Mouse (Mus musculus) hindbrain, embryonic 11.5 days (tissue): ENCODE measurements at regions not wholly inside any gene's neighbourhood (a gene's known extent, or its start where the extent isn't known, plus 50 kb on each side); places are given as distances from the start of the nearest gene placed in this dataset.
A peak's percentile ranks its signal among the peaks of the same experiment; 100 is the strongest.

Experiments used
- ATAC-seq: fragments of 200-750 bp; cut with Nextera tagmentation; 2 replicates; pipeline ENCODE4 v1.8.0; 2017; ENCODE audit warnings: mild to moderate bottlenecking, moderate TSS enrichment, moderate library complexity; ENCODE audit not compliant: low FRiP score
- DNase-seq: peaks from one replicate; pipeline ENCODE4 v3.0.0-alpha.2; 2015; ENCODE audit warnings: low spot score
- H3K27ac ChIP-seq: fragments of 300-500 bp; sonication (generic); 2 replicates; pipeline ENCODE4 v1.5.1; 2014; ENCODE audit warnings: mild to moderate bottlenecking, low read depth, low read length
- H3K27me3 ChIP-seq: fragments of 300-500 bp; sonication (generic); 2 replicates; pipeline ENCODE4 v1.6.1; 2014; ENCODE audit warnings: mild to moderate bottlenecking, low read length, moderate library complexity, mixed read lengths; ENCODE audit not compliant: control insufficient read depth, insufficient read depth
- H3K36me3 ChIP-seq: fragments of 300-500 bp; sonication (generic); 2 replicates; pipeline ENCODE4 v1.6.1; 2014; ENCODE audit warnings: mild to moderate bottlenecking, low read length, moderate library complexity, mixed read lengths; ENCODE audit not compliant: control insufficient read depth, insufficient read depth
- H3K4me1 ChIP-seq: fragments of 300-500 bp; sonication (generic); replicated peaks from 2 replicates; pipeline ENCODE4 v1.6.1; 2014; ENCODE audit warnings: low read length, mixed read lengths; ENCODE audit not compliant: control insufficient read depth, insufficient read depth
- H3K4me2 ChIP-seq: fragments of 300-500 bp; sonication (generic); replicated peaks from 2 replicates; pipeline ENCODE4 v1.6.1; 2014; ENCODE audit warnings: mild to moderate bottlenecking, low read depth, low read length
- H3K4me3 ChIP-seq: fragments of 300-500 bp; sonication (generic); 2 replicates; pipeline ENCODE4 v1.5.1; 2014; ENCODE audit warnings: low read depth, low read length
- H3K9ac ChIP-seq: fragments of 300-500 bp; sonication (generic); 2 replicates; pipeline ENCODE4 v1.6.1; 2014; ENCODE audit warnings: low read depth, low read length
- H3K9me3 ChIP-seq: fragments of 300-500 bp; sonication (generic); 2 replicates; pipeline ENCODE4 v1.6.1; 2016; ENCODE audit warnings: low read length; ENCODE audit not compliant: control insufficient read depth
- WGBS: fragments of 180-500 bp; shearing (Covaris S2); extraction: QIAGEN DNeasy Blood & Tissue Kit; methylation state at CpG from one replicate; pipeline ENCODE4 v1.1.7; 2014; 5-methylcytosine and 5-hydroxymethylcytosine counted together
- microRNA counts: library from miRNA; unstranded; fragments of <30 nt; microRNA quantifications from one replicate; lab custom pipeline; 2015

DNA sequence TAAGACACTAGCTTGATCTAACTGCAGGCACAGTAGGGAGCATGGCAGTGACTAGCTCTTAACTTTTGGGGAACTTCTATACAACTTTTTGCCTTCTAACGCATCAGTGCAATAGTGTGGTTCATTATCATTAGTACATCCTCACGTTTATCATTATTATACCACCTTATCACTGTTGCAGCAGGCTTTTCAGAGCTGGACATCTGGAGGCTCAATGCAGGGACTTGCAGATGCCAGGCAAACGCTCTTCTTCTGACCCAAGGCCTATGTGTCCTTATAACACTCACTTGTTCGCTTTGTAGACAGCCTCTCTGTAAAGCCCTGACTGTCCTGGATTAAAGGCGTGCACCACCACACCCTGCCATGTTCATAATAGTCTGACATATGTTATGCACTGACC lies 53.5 kb upstream of the Ubash3b start:
- Histone ChIP-seq H3K4me3 (no peak overlapping the region), H3K27me3 (no peaks in the 10 kb centered on the region), H3K36me3 (no peaks in the 10 kb centered on the region), H3K4me1 (peaks cover 5% of the 10 kb centered on the region), H3K27ac (no peak overlapping the region), H3K4me2 (no peak overlapping the region), H3K9ac (no peak overlapping the region), H3K9me3 (no peaks in the 10 kb centered on the region)
- ATAC-seq (no peak), DNase-seq (no peak)
- 93% methylated on average over 5 of the region's 5 CpGs for WGBS

DNA sequence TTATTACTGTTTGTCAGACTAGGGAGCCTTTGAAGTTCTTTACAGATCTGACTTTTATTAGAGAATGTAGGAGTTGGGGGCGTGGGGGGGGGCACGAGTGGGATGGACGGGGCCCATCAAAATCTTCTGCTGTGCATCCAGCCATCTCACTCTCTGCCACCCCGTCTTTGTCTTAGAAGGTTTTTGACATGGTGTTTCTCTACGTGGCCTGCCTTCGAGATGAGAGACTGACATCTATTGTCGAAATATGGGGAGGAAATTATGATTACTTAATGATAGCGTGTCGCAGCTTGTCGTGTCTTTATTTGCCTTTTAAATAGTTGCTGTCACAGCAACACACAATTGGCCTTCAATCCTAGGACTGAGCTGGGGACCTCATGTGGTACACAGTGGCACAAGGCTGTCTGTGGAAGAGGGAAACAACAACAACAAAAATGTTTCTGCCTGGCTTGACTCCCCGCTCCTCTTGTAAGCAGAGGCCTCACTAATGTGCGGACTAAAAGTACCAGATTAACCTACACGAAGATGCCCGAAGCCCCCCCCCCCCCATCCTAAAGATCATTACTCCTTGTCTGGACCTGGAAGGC lies 51.5 kb upstream of the Ubash3b start:
- Histone ChIP-seq H3K9ac (peak overlapping the region; percentile 40; the same call in 1 of the 2 replicates), H3K4me1 (peaks cover 5% of the 10 kb centered on the region), H3K27ac (peak overlapping the region; percentile 63), H3K27me3 (no peaks in the 10 kb centered on the region), H3K4me2 (peak overlapping the region; percentile 42; the same call in 1 of the 2 replicates), H3K36me3 (no peaks in the 10 kb centered on the region), H3K9me3 (no peaks in the 10 kb centered on the region), H3K4me3 (no peak overlapping the region)
- peak; percentile 27 for DNase-seq
- 45% methylated on average over 14 of the region's 14 CpGs for WGBS
- peak; percentile 30; the same call in 1 of the 2 replicates for ATAC-seq

- Histone ChIP-seq H3K27me3 (no peaks in the 10 kb centered on the region), H3K9ac (peak overlapping the region; percentile 40; the same call in 1 of the 2 replicates), H3K36me3 (no peaks in the 10 kb centered on the region), H3K4me2 (peak overlapping the region; percentile 42; the same call in 1 of the 2 replicates), H3K4me1 (peaks cover 5% of the 10 kb centered on the region), H3K9me3 (no peaks in the 10 kb centered on the region), H3K27ac (peak overlapping the region; percentile 63), H3K4me3 (no peak overlapping the region)
- WGBS, result 2% methylated on average over 6 of the region's 7 CpGs
- DNase-seq (peak; percentile 61), ATAC-seq (peak; percentile 52; the same call in 1 of the 2 replicates)
Measured at GRCm38 (mm10) chr9:41212303-41212901, 50.9 kb upstream of the Ubash3b start.

DNA sequence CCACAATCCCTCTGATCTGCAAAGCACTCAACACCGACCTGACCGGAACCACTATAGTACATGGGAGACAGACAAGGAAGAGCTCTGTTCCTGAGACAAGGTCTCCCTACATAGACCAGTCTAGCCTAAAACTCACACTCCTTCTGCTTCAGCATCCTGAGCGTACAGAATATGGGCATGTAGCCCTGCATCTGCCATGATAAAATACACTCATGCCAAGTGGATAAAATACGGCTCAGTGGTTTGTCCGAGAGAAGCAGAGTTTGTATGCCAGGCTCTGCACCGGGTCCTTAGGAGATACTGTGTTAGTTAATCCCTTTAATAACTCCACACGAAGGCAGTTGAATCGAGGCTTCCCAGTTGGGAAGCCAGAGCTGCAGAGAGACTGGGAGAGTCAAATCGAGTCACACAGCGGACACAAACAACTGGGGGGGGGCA lies 50.4 kb upstream of the Ubash3b start:
- Histone ChIP-seq H3K4me3 (no peak overlapping the region), H3K27ac (peak overlapping the region; percentile 63), H3K4me2 (no peak overlapping the region), H3K36me3 (no peaks in the 10 kb centered on the region), H3K9me3 (no peaks in the 10 kb centered on the region), H3K9ac (no peak overlapping the region), H3K4me1 (peaks cover 5% of the 10 kb centered on the region), H3K27me3 (no peaks in the 10 kb centered on the region)
- WGBS, result 46% methylated on average over 10 of the region's 10 CpGs
- ATAC-seq, result no peak
- DNase-seq, result peak; percentile 27

MicroRNA genes in the stretch of these regions (microRNA counts, 519-probe panel; counts per million panel counts)
- microRNA mmu-miR-100 (lab: Ali Mortazavi, UCI), result 6,518 counts per million, percentile 92 among the panel's probes with 10 or more counts
- microRNA mmu-miR-125b-3p (lab: Ali Mortazavi, UCI), result 3,606 counts per million, percentile 26 among the panel's probes with 10 or more counts
